Mouse (Mus musculus): ENCODE results near the gene Bcl11a.

GRCm38 (mm10) chr11:24183501-24183900 lies 105.6 kb downstream of the Bcl11a start:
- TF ChIP-seq POLR2A (IDR thresholded peaks at IDR 0.05; ENCODE audit: low read depth, low read length) (no peak), CTCF (IDR thresholded peaks at IDR 0.05; ENCODE audit: extremely low read depth, insufficient read depth, insufficient read length, insufficient replicate concordance) (no peak)

All from spleen, adult 2 months (tissue).